9 mouse cellular contexts compared by ENCODE assay signal in the genomic region with DNA sequence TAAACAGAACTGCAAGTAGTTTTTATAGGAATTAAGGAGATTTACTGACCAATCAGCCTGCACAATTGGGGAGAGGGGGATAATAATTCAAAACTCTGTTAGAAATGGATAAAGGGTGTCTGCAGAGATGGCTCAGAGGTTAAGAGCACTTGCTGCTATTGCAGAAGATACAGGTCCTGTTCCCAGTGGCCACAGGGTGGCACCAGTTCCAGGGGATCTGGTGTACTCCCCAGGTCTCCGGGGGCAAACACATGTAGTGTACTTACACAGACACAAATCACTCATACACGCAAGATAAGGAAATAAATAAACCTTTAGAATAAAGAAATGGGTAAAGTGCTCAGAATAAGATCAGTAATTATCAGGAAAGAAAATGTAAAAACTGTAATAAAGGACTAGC. TPM values are rescaled to one million over a fixed set of nuclear protein-coding genes. Genes with fewer than 3 reads are reported as not detected.
A peak's percentile ranks its signal among the peaks of the same experiment; 100 is the strongest.
DNase-seq lines count a peak whose midpoint lies in the region; ATAC-seq and TF ChIP-seq lines count a peak whose summit lies in the region.
"Had no signal": no experiment of that assay in that cellular context is flagged by ENCODE, and none has a peak within 500 bp of the region (broad histone marks: within the 10 kb centered on the region; RNA-seq: fewer than 3 reads in every experiment).

No protein-coding gene starts in this region.

- H3K9me3 ChIP-seq in lung, embryonic 14.5 days (ENCODE audit: low read depth, low read length) = no peaks in the 10 kb centered on the region

- no peak overlapping the region for H3K27ac ChIP-seq in lung, embryonic 14.5 days (ENCODE audit: low read depth)

- H3K4me2 ChIP-seq in lung, embryonic 14.5 days = no peak overlapping the region

- H3K4me3 ChIP-seq in lung, embryonic 14.5 days (ENCODE audit: low read depth, low read length) = no peak overlapping the region
- H3K4me3 ChIP-seq: megakaryocyte, embryonic 14.5 days had no signal

- no peaks in the 10 kb centered on the region for H3K27me3 ChIP-seq in lung, embryonic 14.5 days (ENCODE audit: insufficient read depth, low read length)
- H3K27me3 ChIP-seq: megakaryocyte, embryonic 14.5 days had no signal

- ATAC-seq in lung, embryonic 14.5 days (ENCODE audit: insufficient read depth) = no peak
- ATAC-seq in granulocyte monocyte progenitor cell, adult 5-6 weeks (replicated peaks; ENCODE audit: poor library complexity, severe bottlenecking) = no peak

- peaks cover 94% of the 10 kb centered on the region for H3K36me3 ChIP-seq in lung, embryonic 14.5 days (ENCODE audit: insufficient read depth)

- no peaks in the 10 kb centered on the region for H3K4me1 ChIP-seq in lung, embryonic 14.5 days (ENCODE audit: insufficient read depth)
- H3K4me1 ChIP-seq: megakaryocyte, embryonic 14.5 days had no signal

- WGBS in lung, embryonic 14.5 days = 69% methylated on average over 2 of the region's 2 CpGs

- peak; percentile 48 for TF ChIP-seq CTCF in lung, embryonic 14.5 days (IDR thresholded peaks at IDR 0.05; ENCODE audit: low read depth)

- peak; percentile 33 for DNase-seq in gastrocnemius, adult 18-20 months (ENCODE audit: low spot score)
- no peak for DNase-seq in gastrocnemius, postnatal 4 days (ENCODE audit: low spot score in 2 of 2)
- DNase-seq in right cerebral cortex, postnatal 4 days = peak; percentile 33
- no peak for DNase-seq in right cerebral cortex, postnatal 25 days
- DNase-seq in adrenal gland, postnatal 14 days = peak; percentile 53
- DNase-seq in lung, embryonic 14.5 days = peak; percentile 38
- no peak for DNase-seq in urinary bladder, adult 18-20 months (ENCODE audit: low spot score in 2 of 2)

- no peak overlapping the region for H3K9ac ChIP-seq in lung, embryonic 14.5 days

RNA-seq across cellular contexts. Expression of gene Mrpl42, which starts 12.1 kb away (rescaled TPM):
- 100 to 1,000 TPM; 309 to 340 TPM for total RNA-seq in gastrocnemius, adult 18-20 months (2021)
- 100 to 1,000 TPM; 155 to 161 TPM for total RNA-seq in gastrocnemius, postnatal 4 days (2021)
- total RNA-seq in adrenal gland, postnatal 14 days (2021) = 178 and 191 TPM in 2 replicates
- 356 and 358 TPM in 2 replicates for polyA plus RNA-seq in lung, embryonic 14.5 days (2014; fragmentation: Nextera tagmentation; extraction: Ambion mirVana)
- total RNA-seq in granulocyte monocyte progenitor cell, adult 5-6 weeks (2014; fragmentation: Nextera tagmentation) = 228 and 294 TPM in 2 replicates
- total RNA-seq in granulocyte monocyte progenitor cell, adult 5-6 weeks (2017) = 220 and 253 TPM in 2 replicates

RNA-seq across cellular contexts. Expression of gene Ube2n, which starts 25.3 kb away (rescaled TPM):
- 10 to 100 TPM; 65.4 to 75.4 TPM for total RNA-seq in gastrocnemius, adult 18-20 months (2021)
- total RNA-seq in gastrocnemius, postnatal 4 days (2021) = 100 to 1,000 TPM; 127 to 128 TPM
- 133 and 134 TPM in 2 replicates for total RNA-seq in adrenal gland, postnatal 14 days (2021)
- polyA plus RNA-seq in lung, embryonic 14.5 days (2014; fragmentation: Nextera tagmentation; extraction: Ambion mirVana) = 420 and 425 TPM in 2 replicates
- total RNA-seq in granulocyte monocyte progenitor cell, adult 5-6 weeks (2014; fragmentation: Nextera tagmentation) = 256 and 281 TPM in 2 replicates
- total RNA-seq in granulocyte monocyte progenitor cell, adult 5-6 weeks (2017) = 117 and 134 TPM in 2 replicates

Comparison
In these comparisons a context has a peak if more than half of its experiments do, and no peak if none do; other contexts are left out.
1. DNase-seq: peak in gastrocnemius, adult 18-20 months (single experiment), right cerebral cortex, postnatal 4 days (single experiment), adrenal gland, postnatal 14 days (single experiment) and lung, embryonic 14.5 days (single experiment); none in gastrocnemius, postnatal 4 days (0 of 2), right cerebral cortex, postnatal 25 days (single experiment) and urinary bladder, adult 18-20 months (0 of 2).